Mouse (Mus musculus): ENCODE results near the gene Cep164. TPM values are rescaled to one million over a fixed set of nuclear protein-coding genes. Genes with fewer than 3 reads are reported as not detected.
A peak's percentile ranks its signal among the peaks of the same experiment; 100 is the strongest.
"Not testable (repeated sequence)": the region's sequence is repeated elsewhere in the genome, so short reads cannot be mapped to it uniquely, and the experiment has no call there.

The Cep164 gene
- polyA plus RNA-seq, 1 experiment from 2014 or later: 14.5 TPM

DNA sequence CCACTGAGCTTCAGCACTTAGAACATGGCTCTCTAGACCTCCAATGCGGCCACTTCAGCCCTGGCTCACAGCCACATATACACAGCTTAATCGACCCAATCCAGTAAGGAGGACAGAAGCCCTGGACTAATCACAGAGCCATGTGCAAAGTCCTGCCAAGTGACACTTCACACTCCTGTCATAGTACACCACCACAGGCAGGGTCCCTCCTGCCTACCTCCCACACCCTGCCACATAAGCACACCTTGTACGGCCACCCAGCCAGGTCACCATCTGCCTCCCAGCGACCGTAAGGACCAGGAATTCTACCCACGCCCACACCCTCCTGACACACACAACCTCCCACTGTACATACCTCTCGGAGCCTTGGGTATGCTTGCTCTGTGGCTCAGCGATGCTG, 41.4 kb downstream of the Cep164 start:
- DNase-seq (ENCODE audit: low spot score, missing footprints) (no peak), ATAC-seq (ENCODE audit: low FRiP score) (no peak)
- peaks cover 4% of the 10 kb centered on the region for H3K4me1 ChIP-seq (ENCODE audit: control insufficient read depth, insufficient read depth, low read length)
- no peak overlapping the region for H3K4me3 ChIP-seq (ENCODE audit: low read depth, low read length)
- 91% methylated on average over 8 of the region's 8 CpGs for WGBS
- H3K36me3 ChIP-seq (ENCODE audit: control insufficient read depth, insufficient read depth, low read length): 0 out of 2 replicates have a peak, but pooled peaks cover 4% of the 10 kb centered on the region
- H3K27me3 ChIP-seq (ENCODE audit: control insufficient read depth, insufficient read depth, low read length): no peaks in the 10 kb centered on the region
- no peak overlapping the region for H3K4me2 ChIP-seq
- no peak overlapping the region for H3K27ac ChIP-seq (ENCODE audit: low read depth, low read length)
- H3K9ac ChIP-seq (ENCODE audit: low read length): no peak overlapping the region
- no peaks in the 10 kb centered on the region for H3K9me3 ChIP-seq (ENCODE audit: control insufficient read depth, low read length)

DNA sequence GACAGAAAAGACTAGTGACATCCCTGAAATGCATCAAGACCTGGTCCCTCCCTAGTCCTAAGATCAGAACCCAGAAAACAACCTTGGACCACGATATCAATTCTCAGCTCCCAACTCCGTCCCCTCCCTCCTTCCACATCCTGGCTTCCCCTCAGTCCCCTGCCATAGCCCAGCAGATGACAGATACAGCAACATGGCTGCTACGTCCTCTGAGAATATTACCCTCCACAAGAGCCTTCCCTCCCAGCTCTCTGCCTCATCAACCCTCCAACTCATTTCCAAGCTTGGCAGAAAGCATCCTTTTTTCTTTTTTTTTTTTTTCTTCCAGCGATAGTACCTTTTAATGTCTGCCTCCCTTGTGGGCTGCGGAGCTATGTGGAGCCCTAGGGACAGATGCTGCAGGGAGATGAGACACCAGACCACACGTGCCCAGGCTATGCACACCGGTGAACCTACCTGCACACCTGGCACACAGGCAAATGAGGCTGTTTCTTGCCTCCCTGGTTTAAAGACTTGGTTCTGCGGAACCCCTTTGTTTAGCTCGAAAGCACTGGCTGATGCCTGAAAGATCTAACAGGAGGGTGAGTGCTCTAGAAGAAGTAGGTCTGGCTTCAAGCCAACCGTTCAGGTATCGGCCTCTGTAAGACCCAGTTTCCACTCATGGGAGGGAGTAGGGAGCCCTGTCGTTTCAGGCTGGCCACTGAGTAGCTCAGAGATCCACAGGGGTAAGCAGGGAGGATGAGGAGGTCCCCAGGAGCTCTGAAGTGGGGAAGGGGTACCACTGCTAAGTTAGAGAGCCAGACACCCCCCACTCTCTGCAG, 45.0 kb downstream of the Cep164 start:
- H3K4me2 ChIP-seq: no peak overlapping the region
- 0 out of 2 replicates have a peak, but pooled peaks cover 4% of the 10 kb centered on the region for H3K36me3 ChIP-seq (ENCODE audit: control insufficient read depth, insufficient read depth, low read length)
- ATAC-seq (ENCODE audit: low FRiP score): no peak
- no peak overlapping the region for H3K9ac ChIP-seq (ENCODE audit: low read length)
- H3K4me3 ChIP-seq (ENCODE audit: low read depth, low read length): no peak overlapping the region
- H3K27ac ChIP-seq (ENCODE audit: low read depth, low read length): no peak overlapping the region
- 87% methylated on average over 12 of the region's 12 CpGs for WGBS
- peak; percentile 61 for DNase-seq (ENCODE audit: low spot score, missing footprints)
- H3K27me3 ChIP-seq (ENCODE audit: control insufficient read depth, insufficient read depth, low read length): no peaks in the 10 kb centered on the region
- no peaks in the 10 kb centered on the region for H3K4me1 ChIP-seq (ENCODE audit: control insufficient read depth, insufficient read depth, low read length)
- no peaks in the 10 kb centered on the region for H3K9me3 ChIP-seq (ENCODE audit: control insufficient read depth, low read length)

DNA sequence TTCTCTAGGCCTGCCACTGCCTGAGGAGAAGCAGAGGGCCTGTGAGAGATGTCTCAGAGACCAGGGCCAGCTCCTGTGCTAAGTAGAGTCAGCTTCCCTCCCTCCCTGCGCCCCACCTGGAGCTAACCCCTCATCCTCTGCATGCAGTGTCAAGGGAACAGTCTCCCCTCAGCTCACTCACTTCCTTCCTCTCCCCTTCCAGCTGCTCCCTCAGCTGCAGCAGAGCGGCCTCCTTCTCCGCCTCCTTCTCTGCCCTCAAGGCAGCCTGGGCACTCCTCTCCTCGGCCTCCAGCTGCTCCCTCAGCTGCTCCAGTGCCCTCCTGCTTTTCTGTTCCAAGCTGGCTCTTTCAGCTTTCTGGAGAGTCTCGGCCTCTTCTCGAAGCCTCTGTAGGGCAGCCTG, 49.3 kb downstream of the Cep164 start:
- Histone ChIP-seq H3K27me3 (ENCODE audit: control insufficient read depth, insufficient read depth, low read length) (no peaks in the 10 kb centered on the region), H3K27ac (ENCODE audit: low read depth, low read length) (no peak overlapping the region)

DNA sequence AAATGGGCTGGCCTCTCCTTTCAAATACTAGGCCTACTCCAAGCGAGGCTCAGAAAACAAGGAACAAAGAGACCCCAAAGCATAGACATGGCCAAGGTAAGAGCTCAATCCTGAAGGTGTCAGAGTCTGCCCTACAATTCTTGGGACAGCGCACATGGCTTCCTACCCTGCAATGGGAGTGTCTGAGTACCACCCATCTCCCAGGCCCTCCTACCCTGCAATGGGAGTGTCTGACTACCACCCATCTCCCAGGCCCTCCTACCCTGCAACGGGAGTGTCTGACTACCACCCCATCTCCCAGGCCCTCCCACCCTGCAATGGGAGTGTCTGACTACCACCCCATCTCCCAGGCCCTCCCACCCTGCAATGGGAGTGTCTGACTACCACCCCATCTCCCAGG, 52.3 kb downstream of the Cep164 start:
- H3K4me2 ChIP-seq; H3K4me1 ChIP-seq (ENCODE audit: control insufficient read depth, insufficient read depth, low read length); H3K4me3 ChIP-seq (ENCODE audit: low read depth, low read length); H3K36me3 ChIP-seq (ENCODE audit: control insufficient read depth, insufficient read depth, low read length); H3K27me3 ChIP-seq (ENCODE audit: control insufficient read depth, insufficient read depth, low read length); H3K27ac ChIP-seq (ENCODE audit: low read depth, low read length); H3K9me3 ChIP-seq (ENCODE audit: control insufficient read depth, low read length); H3K9ac ChIP-seq (ENCODE audit: low read length); ATAC-seq (ENCODE audit: low FRiP score): not testable (repeated sequence)
- WGBS: 83% methylated on average over 3 of the region's 3 CpGs
- DNase-seq (ENCODE audit: low spot score, missing footprints): peak; percentile 64

More for the DNA sequence above, 49.3 kb downstream of the Cep164 start:
- peak; percentile 56 for DNase-seq (ENCODE audit: low spot score, missing footprints)
- H3K4me2 ChIP-seq: no peak overlapping the region
- no peaks in the 10 kb centered on the region for H3K9me3 ChIP-seq (ENCODE audit: control insufficient read depth, low read length)
- ATAC-seq (ENCODE audit: low FRiP score): no peak
- no peak overlapping the region for H3K4me3 ChIP-seq (ENCODE audit: low read depth, low read length)
- WGBS: 83% methylated on average over 6 of the region's 6 CpGs
- H3K36me3 ChIP-seq (ENCODE audit: control insufficient read depth, insufficient read depth, low read length): peaks cover 4% of the 10 kb centered on the region
- no peak overlapping the region for H3K9ac ChIP-seq (ENCODE audit: low read length)
- no peaks in the 10 kb centered on the region for H3K4me1 ChIP-seq (ENCODE audit: control insufficient read depth, insufficient read depth, low read length)

DNA sequence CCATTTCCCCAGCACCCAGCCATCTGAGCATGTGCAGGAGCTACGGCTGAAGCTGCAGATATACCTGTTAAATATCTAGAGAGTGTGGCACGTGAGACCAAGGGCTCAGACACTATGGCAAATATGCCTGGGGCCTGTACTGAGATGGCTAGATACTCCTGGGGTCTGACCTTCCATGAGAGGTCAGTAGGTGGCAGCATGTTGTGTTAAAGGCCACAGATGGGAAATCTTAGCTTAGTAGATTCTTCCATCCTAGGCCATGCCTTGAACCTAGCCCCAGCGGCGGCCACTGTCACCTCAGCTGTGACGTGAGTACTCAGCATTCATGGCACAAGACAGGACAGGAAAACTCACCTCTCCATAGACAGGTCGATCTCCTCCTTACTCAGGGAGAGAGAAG, 54.4 kb downstream of the Cep164 start:
- Histone ChIP-seq H3K4me3 (ENCODE audit: low read depth, low read length) (no peak overlapping the region), H3K9ac (ENCODE audit: low read length) (no peak overlapping the region), H3K36me3 (ENCODE audit: control insufficient read depth, insufficient read depth, low read length) (peaks cover 4% of the 10 kb centered on the region), H3K27me3 (ENCODE audit: control insufficient read depth, insufficient read depth, low read length) (no peaks in the 10 kb centered on the region), H3K4me2 (no peak overlapping the region), H3K9me3 (ENCODE audit: control insufficient read depth, low read length) (no peaks in the 10 kb centered on the region), H3K4me1 (ENCODE audit: control insufficient read depth, insufficient read depth, low read length) (no peaks in the 10 kb centered on the region), H3K27ac (ENCODE audit: low read depth, low read length) (no peak overlapping the region)
- ATAC-seq (ENCODE audit: low FRiP score) (no peak), DNase-seq (ENCODE audit: low spot score, missing footprints) (no peak)
- 88% methylated on average over 6 of the region's 6 CpGs for WGBS

DNA sequence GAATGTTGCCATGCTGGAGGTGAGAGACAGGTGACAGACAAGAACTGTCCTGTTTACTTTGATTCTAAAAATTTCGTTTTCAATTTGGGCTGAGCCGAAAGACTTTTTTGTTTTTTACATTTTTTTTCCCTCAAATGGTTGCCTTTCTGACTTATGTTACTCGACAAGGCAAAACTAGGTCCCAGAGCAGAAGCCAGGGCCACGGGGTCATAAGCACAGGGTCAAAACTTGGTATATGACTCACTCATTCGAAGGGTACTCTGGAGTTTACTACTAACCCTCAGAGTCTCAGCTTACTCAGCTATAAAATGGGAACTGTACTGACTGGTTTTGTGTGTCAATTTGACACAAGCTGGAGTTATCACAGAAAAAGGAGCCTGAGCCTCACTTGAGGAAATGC, 58.9 kb downstream of the Cep164 start:
- no peak for DNase-seq (ENCODE audit: low spot score, missing footprints)
- Histone ChIP-seq H3K9ac (ENCODE audit: low read length) (no peak overlapping the region), H3K36me3 (ENCODE audit: control insufficient read depth, insufficient read depth, low read length) (peaks cover 3% of the 10 kb centered on the region), H3K4me1 (ENCODE audit: control insufficient read depth, insufficient read depth, low read length) (no peaks in the 10 kb centered on the region), H3K27ac (ENCODE audit: low read depth, low read length) (no peak overlapping the region), H3K9me3 (ENCODE audit: control insufficient read depth, low read length) (no peaks in the 10 kb centered on the region), H3K27me3 (ENCODE audit: control insufficient read depth, insufficient read depth, low read length) (no peaks in the 10 kb centered on the region), H3K4me3 (ENCODE audit: low read depth, low read length) (no peak overlapping the region), H3K4me2 (no peak overlapping the region)
- ATAC-seq (ENCODE audit: low FRiP score): no peak
- 89% methylated on average over 5 of the region's 5 CpGs for WGBS

DNA sequence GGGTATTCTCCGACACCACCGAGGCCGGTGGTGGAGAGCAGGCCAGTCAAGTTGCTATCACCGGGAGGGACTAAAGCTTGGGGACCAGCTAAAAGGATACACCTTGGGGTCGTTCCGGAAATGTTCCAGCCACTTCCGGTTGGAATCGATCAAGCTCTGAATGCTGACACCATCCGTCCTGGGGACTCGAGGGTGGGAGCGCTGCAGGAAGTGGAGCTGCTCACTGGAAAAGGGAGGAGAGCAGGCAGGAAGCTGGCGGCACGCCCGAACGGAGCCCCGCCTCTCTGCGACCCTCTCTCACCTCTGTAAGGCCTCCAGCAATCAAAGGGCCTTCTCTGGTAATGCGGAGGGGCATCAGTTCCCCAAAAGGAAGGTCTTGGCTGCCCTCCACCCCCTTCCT, 60.1 kb downstream of the Cep164 start:
- no peak for DNase-seq (ENCODE audit: low spot score, missing footprints)

DNA sequence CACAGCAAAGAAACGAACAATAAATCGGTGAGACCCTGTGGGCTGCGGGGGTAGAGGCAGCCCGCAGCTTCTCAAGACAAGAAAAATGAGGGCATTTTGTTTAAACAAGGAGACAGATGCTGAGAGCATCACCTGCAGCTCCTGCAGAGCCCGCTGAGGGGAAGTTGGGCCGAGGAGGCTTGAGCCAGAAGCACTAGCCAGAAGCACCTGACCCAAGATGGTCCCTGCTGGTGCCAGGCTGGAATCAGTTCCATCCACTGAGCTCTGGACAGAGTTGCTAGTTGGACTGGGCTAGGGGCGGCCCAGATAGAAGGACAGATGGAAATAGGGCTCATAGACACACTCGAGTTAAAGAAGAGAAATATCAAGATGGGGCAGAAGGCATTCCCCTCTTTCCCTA, 61.3 kb downstream of the Cep164 start:
- no peak overlapping the region for H3K27ac ChIP-seq (ENCODE audit: low read depth, low read length)
- no peak overlapping the region for H3K4me2 ChIP-seq
- no peak overlapping the region for H3K4me3 ChIP-seq (ENCODE audit: low read depth, low read length)
- no peak for DNase-seq (ENCODE audit: low spot score, missing footprints)
- H3K36me3 ChIP-seq (ENCODE audit: control insufficient read depth, insufficient read depth, low read length): 0 out of 2 replicates have a peak, but pooled peaks cover 3% of the 10 kb centered on the region
- H3K9ac ChIP-seq (ENCODE audit: low read length): no peak overlapping the region
- no peak for ATAC-seq (ENCODE audit: low FRiP score)
- no peaks in the 10 kb centered on the region for H3K4me1 ChIP-seq (ENCODE audit: control insufficient read depth, insufficient read depth, low read length)
- WGBS: 97% methylated on average over 8 of the region's 8 CpGs
- H3K27me3 ChIP-seq (ENCODE audit: control insufficient read depth, insufficient read depth, low read length): no peaks in the 10 kb centered on the region
- H3K9me3 ChIP-seq (ENCODE audit: control insufficient read depth, low read length): no peaks in the 10 kb centered on the region

More for the DNA sequence above, 60.1 kb downstream of the Cep164 start:
- no peaks in the 10 kb centered on the region for H3K27me3 ChIP-seq (ENCODE audit: control insufficient read depth, insufficient read depth, low read length)
- H3K27ac ChIP-seq (ENCODE audit: low read depth, low read length): no peak overlapping the region
- H3K4me1 ChIP-seq (ENCODE audit: control insufficient read depth, insufficient read depth, low read length): no peaks in the 10 kb centered on the region
- WGBS: 89% methylated on average over 18 of the region's 18 CpGs
- no peak overlapping the region for H3K9ac ChIP-seq (ENCODE audit: low read length)
- no peak overlapping the region for H3K4me2 ChIP-seq
- H3K4me3 ChIP-seq (ENCODE audit: low read depth, low read length): no peak overlapping the region
- ATAC-seq (ENCODE audit: low FRiP score): no peak
- H3K36me3 ChIP-seq (ENCODE audit: control insufficient read depth, insufficient read depth, low read length): peaks cover 3% of the 10 kb centered on the region; the same call in 1 of the 2 replicates
- H3K9me3 ChIP-seq (ENCODE audit: control insufficient read depth, low read length): no peaks in the 10 kb centered on the region

DNA sequence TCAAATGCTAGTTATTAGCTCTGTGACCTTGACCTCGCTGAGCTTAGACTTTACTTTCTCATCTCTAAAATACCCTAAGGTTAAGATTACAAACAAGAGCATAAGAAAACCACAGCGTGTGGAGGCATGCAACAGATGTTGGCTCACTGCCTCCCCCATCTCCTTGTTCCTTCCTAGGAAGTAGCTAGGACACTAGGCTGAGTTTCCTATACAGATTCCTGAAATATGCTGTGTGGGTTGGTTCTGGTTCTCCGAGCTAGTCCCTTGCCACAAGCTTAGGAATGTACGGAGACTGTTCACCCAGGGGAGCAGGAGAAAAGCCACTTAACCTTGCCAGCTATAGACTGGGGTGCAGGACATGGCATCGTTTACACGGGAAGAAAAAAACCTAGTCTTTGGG, 62.3 kb downstream of the Cep164 start:
- H3K9ac ChIP-seq (ENCODE audit: low read length): no peak overlapping the region
- H3K27me3 ChIP-seq (ENCODE audit: control insufficient read depth, insufficient read depth, low read length): no peaks in the 10 kb centered on the region
- H3K9me3 ChIP-seq (ENCODE audit: control insufficient read depth, low read length): no peaks in the 10 kb centered on the region
- H3K4me2 ChIP-seq: no peak overlapping the region
- no peaks in the 10 kb centered on the region for H3K4me1 ChIP-seq (ENCODE audit: control insufficient read depth, insufficient read depth, low read length)
- WGBS: 89% methylated on average over 6 of the region's 6 CpGs
- no peak overlapping the region for H3K4me3 ChIP-seq (ENCODE audit: low read depth, low read length)
- DNase-seq (ENCODE audit: low spot score, missing footprints) (no peak), ATAC-seq (ENCODE audit: low FRiP score) (no peak)
- H3K27ac ChIP-seq (ENCODE audit: low read depth, low read length): no peak overlapping the region
- H3K36me3 ChIP-seq (ENCODE audit: control insufficient read depth, insufficient read depth, low read length): 0 out of 2 replicates have a peak, but pooled peaks cover 3% of the 10 kb centered on the region
